Comparison of ENCODE assay signal across 28 mouse cellular contexts in the genomic region with DNA sequence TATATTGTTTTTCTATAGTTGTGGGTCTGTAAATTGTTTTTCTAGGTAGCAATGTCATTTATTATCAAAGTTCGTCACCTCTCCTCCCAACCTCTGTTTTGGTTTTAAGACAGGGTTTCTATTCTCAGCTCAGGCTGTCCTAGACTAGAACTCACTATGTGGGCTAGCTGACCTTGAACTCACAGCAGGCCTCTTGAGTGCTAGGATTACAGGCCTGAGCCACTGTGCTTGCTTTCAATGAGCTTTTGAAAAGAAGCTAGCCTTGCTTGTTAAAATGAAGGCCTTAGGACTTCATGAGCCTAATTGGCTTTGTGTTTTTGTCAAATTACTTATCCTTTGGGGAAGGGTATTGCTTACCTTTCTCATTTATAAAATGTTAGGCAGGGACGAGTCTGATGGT.
"Had no signal": no experiment of that assay in that cellular context is flagged by ENCODE, and none has a peak within 500 bp of the region (broad histone marks: within the 10 kb centered on the region; RNA-seq: fewer than 3 reads in every experiment).

No protein-coding gene starts in this region.

- H3K36me3 ChIP-seq: limb, embryonic 15.5 days; liver, embryonic 15.5 days; lung, embryonic 15.5 days; midbrain, embryonic 15.5 days had no signal

- H3K27ac ChIP-seq: limb, embryonic 10.5 days; limb, embryonic 12.5 days; limb, embryonic 13.5 days; limb, embryonic 15.5 days; liver, embryonic 12.5 days; liver, embryonic 13.5 days; liver, embryonic 14.5 days; liver, embryonic 15.5 days; lung, embryonic 15.5 days; macrophage; midbrain, embryonic 10.5 days; midbrain, embryonic 12.5 days; midbrain, embryonic 13.5 days; midbrain, embryonic 15.5 days; neural tube, embryonic 12.5 days had no signal

- H3K27me3 ChIP-seq: limb, embryonic 12.5 days; limb, embryonic 13.5 days; limb, embryonic 15.5 days; liver, embryonic 12.5 days; liver, embryonic 13.5 days; liver, embryonic 15.5 days; lung, embryonic 15.5 days; megakaryocyte, embryonic 14.5 days; midbrain, embryonic 12.5 days; midbrain, embryonic 13.5 days; midbrain, embryonic 15.5 days; neural tube, embryonic 12.5 days had no signal

- H3K4me1 ChIP-seq: limb, embryonic 10.5 days; limb, embryonic 12.5 days; limb, embryonic 13.5 days; limb, embryonic 15.5 days; lung, embryonic 15.5 days; midbrain, embryonic 10.5 days; midbrain, embryonic 12.5 days; midbrain, embryonic 13.5 days; midbrain, embryonic 15.5 days; neural tube, embryonic 12.5 days had no signal

- DNase-seq: left cerebral cortex, postnatal 4 days; liver; liver, embryonic 13.5 days; liver, postnatal 0 days; lung, adult 18-20 months; lung, adult 2 months; lung, embryonic 14.5 days; lung, postnatal 10 days; lung, postnatal 14 days; lung, postnatal 36 days; lung, postnatal 4 days; midbrain, embryonic 14.5 days had no signal

- H3K4me3 ChIP-seq: limb, embryonic 10.5 days; limb, embryonic 12.5 days; limb, embryonic 13.5 days; limb, embryonic 15.5 days; liver, embryonic 12.5 days; liver, embryonic 13.5 days; liver, embryonic 15.5 days; lung, embryonic 15.5 days; megakaryocyte, embryonic 14.5 days; midbrain, embryonic 10.5 days; midbrain, embryonic 12.5 days; midbrain, embryonic 13.5 days; midbrain, embryonic 15.5 days; myocyte; neural tube, embryonic 12.5 days had no signal
